Mouse (Mus musculus) frontal cortex, postnatal 14 days (tissue): ENCODE measurements around the gene Tomm40.
"Not testable (repeated sequence)": the region's sequence is repeated elsewhere in the genome, so short reads cannot be mapped to it uniquely, and the experiment has no call there.

Experiments used
- DNase-seq, 2 experiments: peaks; one replicate each; pipeline ENCODE4 v3.0.0; 2022; ENCODE audit warnings: low spot score in 2 of 2

Tomm40 gene

DNA sequence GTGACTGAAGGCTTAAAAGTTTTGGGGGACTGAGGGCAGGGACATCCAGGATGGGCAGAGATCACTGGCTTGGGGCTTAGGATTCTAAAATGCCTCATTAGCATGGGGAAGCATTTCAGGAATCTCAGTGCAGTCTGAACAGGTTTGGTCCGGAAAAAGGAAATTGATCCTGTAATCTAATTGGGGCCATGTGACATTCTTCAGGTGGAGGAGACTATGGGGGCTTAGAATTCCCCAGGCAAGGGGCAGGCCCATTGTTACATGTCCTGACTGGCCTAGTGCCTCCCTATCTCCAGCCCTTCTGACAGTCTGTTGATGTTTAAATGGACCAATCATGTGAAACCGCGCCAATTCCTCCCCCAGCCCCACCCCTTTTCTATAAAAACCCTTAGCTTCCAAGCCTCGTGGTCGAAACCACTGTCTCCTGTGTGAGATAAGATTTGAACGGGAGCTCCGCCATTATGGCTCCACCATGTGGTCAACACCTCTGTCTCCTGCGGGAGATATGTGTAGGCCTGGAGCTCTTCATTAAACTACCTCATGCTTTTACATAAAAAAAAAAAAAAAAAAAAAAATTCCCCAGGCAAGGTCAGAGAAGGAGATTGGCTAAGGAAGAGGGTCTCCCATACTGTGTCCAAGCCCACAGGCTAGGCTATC is 28.2 kb downstream of the Tomm40 start:
- DNase-seq, result not testable (repeated sequence)

DNA sequence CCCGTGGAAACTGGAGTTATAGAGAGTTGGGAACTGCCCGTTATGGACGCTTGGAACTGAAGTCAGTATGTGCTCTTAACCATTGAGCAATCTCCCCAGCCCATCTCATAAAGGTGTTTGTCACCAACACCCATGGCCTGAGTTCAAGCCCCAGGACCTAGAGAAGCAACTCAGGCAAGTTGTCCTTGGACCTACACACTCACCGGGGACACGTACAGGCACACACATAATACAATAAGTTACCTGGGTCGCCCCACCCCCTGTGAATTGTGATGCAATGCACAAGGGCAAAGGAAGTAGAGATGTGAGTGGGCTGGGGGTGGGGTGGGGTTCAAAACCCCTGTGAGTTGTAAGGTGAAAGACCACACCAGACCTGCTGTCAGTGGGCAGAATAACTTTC is 28.7 kb downstream of the Tomm40 start:
- DNase-seq, result no peak

DNA sequence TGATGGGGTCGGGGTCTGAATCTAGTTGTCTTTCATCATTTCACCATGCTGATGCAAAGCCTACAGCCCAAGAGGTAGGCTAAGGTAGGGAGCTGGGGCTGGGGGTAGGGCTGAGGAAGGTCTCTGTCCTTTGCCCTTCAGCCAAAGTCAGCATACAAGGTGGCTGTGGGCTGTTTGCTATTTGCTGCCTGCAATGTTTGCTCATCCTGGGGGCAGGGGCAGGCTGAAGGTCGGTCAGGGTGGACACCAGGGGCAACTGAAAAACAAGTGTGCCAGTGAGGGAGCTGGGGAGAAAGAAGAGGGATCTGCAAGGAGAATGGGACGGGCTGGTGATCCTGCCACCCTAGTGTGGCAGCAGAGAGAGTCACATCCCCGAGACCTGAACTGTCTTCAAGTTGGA is 29.9 kb downstream of the Tomm40 start:
- DNase-seq, result no peak

DNA sequence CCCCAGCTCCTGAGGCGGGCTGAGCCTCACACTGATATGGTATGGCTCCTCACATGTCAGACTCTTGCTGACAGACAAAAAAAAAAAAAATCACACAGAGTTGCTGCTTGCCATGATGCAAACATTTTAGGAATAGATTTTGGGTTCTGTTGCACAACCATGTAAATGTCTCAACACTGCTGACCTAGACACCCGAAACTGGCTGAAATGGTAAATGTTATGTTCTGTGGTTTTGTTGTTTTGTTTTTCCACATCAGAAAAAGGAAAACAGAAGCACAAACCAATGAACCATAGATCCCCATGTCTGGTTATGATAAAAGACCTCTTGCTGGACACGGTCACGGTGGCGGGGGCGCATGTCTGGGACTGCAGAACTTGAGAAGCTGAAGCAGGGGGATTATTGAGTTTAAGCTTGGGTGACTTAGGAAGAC is 31.5 kb downstream of the Tomm40 start:
- no peak for DNase-seq

DNA sequence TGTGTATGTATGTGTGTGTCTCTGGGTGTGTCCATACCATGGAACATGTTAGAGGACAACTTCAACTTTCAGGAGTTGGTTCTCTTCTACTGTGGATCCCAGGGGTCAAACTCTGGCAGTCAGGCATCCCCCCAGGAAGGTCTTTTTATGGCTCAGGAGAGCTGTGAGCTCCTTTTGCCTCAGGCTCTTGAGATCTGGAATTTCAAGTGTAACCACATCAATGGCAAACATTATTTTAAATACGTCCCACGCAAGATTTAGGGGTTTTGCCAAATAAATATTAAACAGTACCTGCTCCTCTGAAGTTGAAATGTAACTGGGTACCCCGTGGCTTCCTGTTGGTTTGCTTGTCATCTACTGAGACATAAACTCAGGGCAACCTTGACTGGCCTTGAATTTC is 32.3 kb downstream of the Tomm40 start:
- no peak for DNase-seq

DNA sequence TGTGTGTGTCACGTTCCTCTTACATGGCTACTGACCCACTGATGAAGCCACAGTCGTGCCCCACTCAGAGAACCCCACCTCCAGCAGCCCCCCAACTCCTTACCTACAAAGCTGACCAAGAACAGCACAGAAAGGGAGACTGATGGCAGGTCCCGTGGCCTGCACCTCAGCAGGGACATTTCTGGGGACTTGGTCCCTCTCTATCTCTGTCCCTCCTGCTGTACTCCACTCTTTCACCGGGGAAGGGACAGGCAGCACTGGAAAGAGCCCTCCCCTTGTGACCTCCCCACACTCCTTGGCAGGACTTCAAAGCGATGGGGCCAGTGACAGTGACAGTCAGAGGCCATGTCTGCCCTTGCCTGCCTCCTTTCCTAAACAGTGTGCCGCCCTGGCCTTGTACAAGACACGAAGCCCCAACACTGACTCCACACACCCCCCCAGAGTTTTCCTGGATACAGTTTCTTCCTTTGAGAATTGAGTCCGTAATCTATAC is 34.0 kb downstream of the Tomm40 start, which contains the start of the genes Gm44805 and Apoc4:
Gene Gm44805, minus strand, starts transcription at position 222 of the 493 bp plus-strand sequence.
Gene Apoc4, minus strand, starts transcription at position 278 of the 493 bp plus-strand sequence.
- no peak for DNase-seq

DNA sequence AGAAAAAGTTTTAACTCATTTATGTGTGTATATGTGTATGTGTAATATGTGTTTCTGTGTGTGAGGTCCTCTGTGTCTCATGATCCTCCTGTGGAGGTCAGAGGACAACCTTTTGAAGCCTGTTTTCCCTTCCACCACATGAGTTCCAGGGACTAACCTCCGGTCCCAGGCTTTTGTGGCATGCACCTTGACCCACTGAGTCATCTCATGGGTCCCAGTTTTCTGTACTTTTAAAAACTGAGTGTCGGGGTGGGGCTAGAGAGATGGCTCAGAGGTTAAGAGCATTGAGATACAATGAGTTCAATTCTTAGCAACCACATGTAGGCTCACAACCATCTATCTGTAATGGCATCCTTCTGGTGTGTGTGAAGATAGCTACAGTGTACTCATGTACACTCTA is 34.5 kb downstream of the Tomm40 start:
- no peak for DNase-seq

DNA sequence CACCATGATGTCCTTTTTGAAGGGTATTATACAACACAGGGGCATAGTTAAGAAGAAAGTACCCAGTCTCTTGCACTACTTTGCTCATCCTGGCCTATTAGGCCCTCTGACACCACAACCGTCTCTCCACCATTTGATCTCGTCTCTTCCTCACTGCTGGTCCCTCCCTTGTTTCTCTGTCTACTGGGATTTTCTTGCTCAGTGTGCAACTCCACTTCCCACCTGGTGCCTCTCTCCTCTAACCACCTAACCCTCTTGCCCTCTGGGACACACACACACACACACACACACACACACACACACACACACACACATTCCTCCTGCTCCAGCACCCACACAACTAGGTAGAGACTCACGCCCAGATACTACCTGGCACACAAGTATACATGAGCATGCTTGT is 36.3 kb downstream of the Tomm40 start:
- no peak for DNase-seq

DNA sequence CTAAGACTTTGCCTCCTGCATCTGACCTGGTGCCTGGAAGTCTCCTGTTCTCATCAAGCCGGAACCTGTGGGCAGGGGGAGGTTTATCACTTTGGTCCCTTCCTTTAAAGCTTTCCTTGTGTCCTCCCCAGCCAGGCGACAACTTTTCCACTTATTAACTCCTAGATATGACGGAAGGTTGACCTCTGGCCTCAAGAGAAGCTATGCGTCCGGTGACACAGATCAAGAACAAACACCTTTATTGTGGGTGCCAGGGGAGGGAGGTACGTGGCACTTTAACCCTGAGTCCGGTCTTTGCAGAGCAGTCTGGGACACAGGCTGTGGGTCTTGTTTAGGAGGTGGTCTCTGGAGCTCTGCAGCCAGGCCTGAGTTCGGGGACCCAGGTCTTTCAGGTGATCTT is 37.4 kb downstream of the Tomm40 start, which contains the start of gene Apoc2:
Gene Apoc2, minus strand, starts transcription at position 70 of the 400 bp plus-strand sequence.
- no peak for DNase-seq

DNA sequence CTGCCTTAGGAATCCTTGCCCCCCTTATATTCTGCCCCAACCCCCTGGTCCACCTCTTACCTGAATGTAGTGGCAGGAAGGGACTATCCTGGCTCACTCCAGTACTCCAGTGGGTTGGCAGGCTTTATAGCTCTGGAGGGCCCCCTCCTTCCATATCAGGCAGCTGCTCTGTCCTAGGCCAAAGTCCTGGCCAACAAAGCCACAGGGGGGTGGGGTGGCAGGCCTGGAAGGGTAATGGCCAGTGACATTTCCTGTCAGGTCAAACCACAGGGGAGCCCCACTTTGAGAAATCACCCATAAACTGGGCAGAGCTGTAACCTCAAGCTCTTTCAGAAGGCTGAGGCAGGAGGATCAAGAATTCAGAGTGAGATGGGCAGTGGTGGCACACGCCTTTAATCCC is 38.6 kb downstream of the Tomm40 start:
- no peak for DNase-seq

DNA sequence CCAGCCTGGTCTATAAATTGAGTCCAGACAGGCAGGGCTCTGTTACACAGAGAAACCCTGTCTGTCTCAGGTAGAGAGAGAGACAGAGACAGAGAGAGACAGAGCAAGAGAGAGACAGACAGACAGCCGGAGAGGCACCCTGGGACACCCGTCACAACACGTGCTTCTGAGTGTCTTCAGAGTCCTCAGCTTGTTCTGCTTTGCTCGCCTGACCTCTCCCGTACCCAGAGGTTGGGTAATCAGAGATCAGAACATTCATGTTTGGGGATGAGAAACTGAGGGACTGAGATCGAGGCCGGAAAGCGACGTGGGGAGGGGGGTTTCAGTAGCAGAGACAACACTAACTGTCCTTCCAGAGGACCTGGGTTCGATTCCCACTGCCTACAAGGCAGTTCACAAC is 39.4 kb downstream of the Tomm40 start:
- no peak for DNase-seq

DNA sequence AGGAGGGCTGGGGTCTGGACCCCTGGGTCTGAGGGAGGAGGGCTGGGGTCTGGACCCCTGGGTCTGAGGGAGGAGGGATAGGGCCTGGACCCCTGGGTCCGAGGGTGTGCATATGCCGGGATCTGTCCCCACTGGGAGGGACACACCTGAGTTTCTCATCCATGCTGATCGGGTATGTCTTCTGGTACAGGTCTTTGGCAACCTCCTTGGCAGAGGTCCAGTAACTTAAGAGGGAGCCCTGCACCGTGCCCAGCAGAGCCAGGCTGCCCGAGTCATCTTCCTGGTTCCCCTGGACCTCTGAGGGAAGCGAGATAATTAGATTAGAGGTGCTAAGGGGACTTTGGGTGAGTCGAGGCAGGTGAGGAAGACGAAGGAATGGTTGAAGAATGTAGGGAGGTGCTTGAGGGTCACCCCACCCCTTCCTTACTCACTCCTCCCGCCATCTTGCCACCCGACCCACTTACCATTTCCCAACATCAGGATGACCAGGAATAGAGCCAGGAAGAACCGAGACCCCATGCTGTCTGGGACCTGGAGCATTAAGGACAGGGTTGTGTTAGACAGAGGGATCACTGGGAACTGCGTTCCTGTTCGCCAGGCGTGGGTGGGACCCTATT is 42.0 kb downstream of the Tomm40 start:
- DNase-seq, result no peak

DNA sequence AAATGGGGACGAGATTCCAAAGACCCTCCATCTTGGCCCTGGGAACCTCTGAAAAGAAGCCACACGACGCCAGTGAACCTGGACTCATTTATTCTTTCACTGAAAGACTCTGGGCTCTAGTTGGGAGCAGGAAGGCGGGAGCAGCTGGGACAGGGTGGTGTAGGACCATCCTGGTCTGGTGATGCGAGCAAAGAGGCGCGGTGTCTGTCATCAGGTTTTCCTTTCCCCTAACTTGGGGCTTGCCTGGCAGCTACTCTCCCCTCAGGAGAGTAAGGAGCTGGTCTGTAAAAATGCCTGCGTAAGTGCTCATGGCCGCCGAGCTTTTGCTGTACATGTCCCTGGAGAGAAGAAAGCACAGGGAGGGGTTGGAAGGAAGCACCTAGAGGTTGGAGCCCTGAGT is 43.7 kb downstream of the Tomm40 start:
- no peak for DNase-seq

DNA sequence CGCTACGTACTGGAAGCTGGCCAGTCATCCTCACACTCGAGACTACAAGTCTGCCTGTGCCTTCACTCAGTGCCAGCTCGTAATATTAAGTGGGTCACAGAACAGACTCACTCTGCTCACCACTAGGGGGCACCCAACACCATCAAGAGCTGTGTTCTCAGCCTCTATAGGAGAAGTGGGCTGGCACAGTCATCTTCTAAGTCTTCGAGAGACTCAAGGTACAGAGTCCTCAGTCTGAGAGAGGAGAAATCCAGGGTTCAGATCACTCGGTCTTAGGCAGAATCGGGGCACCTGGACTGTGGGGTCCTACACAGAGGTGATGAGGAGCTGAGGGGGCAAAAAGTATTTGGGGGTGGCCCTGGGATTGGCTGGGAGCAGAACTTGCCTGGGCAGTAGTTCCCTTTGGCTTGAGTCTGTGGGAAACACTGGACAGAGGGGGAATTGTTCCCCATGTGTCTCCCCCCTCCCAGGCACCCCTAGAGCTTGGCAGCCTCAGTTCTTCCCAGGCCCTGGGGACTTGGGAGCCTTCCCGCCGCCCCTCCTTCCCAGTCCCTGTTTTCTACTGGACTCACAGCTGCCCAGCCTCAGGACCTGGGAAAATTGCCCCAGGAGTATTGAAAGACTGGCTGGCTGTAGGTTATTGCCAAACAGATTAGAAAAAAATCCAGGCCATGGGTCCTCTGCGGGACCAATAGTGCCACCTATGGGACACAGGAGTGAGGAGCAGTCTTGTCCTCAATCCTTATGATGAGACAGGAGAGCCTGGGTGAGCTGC is 46.1 kb downstream of the Tomm40 start:
- peak; percentile 89 for DNase-seq

DNA sequence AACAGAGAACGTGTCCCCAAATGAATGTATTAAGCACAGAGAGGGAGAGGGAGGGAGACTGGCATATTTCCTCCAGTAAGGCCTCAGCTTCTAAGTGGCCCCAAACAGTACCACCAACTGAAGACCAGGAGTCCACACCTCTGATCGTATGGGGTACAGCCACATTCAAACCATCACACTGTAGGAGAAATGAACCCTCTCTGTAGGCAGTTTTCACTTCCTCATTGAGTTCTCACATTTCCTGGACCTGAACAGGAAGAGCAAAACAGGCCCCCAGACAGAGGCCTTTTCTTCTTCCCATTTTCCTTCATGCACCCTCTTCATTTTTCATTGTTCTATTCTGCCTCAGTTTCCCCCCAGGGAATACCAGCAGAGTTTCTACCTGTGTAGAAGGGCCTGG is 47.8 kb downstream of the Tomm40 start:
- no peak for DNase-seq

DNA sequence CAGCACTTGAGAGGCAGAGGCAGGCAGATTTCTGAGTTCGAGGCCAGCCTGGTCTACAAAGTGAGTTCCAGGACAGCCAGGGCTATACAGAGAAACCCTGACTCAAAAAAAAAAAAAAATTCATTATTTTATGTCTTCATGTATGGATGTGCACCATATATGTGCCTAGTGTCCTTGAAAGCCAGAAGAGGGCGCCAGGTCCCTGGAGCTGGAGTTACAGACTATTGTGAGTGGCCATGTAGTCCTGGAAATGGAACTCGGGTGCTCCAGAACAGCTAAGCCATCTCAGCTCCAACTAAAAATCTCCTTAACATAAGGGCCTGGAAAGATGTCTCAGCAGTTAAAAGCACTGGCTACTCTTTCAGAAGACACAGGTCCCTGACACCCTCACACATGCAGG is 48.5 kb downstream of the Tomm40 start:
- DNase-seq, result no peak

DNA sequence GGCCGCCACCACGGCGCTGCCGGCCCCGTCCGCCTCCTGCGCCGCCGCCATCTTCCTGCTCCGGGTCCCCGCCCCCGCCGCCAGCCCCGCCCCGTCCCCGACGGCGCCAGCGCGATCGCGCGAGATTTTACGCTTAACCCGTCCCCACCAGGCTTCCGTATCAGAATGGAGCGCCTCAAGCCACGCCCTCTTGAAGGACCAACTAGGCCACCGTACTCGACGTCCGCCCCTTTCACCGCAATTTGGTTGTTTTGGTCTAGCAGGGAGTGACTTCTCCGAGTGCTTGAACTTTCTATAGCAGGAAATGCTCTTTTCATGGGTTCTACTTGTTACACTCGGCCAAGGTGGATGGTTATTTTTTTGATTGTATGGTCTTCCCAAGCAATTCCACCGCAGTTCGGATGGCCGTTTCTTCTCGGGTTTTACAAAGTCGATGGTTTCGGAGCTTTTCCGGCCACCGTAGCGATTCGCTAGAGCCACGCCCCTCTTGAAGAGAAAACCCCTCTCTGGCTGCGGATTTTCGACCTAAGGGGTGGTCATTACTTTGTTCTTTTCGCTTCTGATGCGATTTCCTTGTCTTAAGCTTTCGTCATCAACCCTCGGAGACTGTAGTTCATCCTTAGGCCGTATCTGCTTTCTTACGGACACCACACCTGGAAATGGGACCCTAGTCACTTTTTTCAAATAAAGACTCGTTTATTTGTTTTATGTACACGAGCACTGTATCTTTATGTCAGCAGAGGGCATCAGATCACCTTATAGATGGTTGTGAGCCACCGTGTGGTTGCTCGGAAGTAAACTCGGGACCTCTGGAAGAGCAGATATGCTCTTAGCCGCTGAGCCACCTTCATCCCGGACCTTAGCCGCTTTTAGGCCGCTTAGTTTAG is 50.0 kb downstream of the Tomm40 start, which contains the start of gene Clptm1:
Gene Clptm1, minus strand, starts transcription at position 79 of the 887 bp plus-strand sequence.
- DNase-seq, result peak; percentile 95 to 96

DNA sequence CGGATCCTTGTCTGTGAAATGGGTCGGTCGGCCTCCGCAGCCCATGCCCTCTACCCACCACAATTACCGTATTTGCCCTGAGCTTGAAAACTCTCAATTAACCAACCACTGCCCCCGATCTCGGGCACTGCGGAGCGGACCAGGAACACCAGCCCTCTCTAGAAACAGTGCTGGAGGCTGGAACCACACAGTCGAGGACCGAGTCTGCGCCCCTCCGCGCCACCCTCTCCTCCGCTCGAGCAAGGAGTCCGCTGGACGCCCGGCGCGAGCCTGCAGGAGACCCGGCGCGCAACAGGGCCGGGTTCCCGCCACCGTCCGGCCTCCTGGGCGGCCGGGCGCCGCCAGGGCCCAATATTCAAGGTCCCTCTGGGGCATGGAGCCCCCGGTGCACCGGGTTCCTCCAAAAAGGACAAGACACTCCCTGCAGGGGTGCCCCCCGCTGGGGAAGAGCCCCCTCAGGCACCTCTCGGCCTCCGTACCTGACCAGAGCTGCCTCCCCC is 50.7 kb downstream of the Tomm40 start:
- DNase-seq, result no peak

DNA sequence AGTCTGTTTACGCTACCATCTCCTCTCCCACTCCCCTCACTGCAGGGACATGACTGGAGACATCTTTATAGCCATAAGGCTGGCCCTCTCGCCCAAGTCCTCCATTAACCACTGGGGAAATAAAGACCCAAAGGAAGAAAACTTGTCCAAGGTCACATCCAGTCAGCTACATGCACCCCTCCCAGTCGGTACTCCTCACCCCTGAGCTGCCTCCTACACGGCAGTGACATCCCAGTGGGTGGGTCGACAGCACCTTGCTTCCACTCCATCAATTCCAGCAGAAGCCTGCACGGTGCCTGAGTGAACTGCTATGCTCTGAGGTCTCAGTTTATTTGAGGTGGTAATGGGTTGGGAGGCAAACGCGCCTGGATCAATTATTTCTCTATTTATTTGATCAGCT is 51.3 kb downstream of the Tomm40 start:
- DNase-seq, result no peak

DNA sequence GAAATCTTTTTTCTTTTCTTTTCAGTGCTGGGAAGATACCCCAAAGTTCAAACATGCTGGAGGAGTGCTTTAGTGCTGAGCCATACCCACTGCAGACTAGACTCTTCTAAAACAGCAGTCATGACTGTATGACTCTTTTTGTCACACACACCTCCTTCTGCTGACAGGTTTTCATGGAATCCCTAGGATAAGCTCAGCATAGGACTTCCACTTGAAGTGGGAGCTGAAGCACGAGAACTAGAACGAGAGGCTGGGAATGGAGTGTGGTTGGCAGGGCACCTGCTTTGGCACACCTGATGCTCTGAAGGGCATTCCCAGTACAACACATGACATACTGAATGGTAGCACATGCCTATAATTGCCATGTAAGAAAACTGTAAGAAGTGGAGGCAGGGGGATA is 62.6 kb downstream of the Tomm40 start:
- DNase-seq, result no peak
